Mouse (Mus musculus) heart, adult 9 months (tissue): Measurements from ENCODE around the gene Gskip.
A peak's percentile ranks its signal among the peaks of the same experiment; 100 is the strongest.

Source experiments
- DNase-seq, 2 experiments: peaks; one replicate each; pipeline ENCODE4 v3.0.0; 2022; ENCODE audit warnings: low spot score in 2 of 2

The Gskip gene

GRCm38 (mm10) chr12:105683933-105684901 is at the start of gene Gskip:
Gskip (plus strand) TSS chr12:105684829.
- peak; percentile 30 to 37 for DNase-seq

- no peak for DNase-seq
These were observed 48.1 kb upstream of the Gskip start for GRCm38 (mm10) chr12:105636551-105636950.

DNA sequence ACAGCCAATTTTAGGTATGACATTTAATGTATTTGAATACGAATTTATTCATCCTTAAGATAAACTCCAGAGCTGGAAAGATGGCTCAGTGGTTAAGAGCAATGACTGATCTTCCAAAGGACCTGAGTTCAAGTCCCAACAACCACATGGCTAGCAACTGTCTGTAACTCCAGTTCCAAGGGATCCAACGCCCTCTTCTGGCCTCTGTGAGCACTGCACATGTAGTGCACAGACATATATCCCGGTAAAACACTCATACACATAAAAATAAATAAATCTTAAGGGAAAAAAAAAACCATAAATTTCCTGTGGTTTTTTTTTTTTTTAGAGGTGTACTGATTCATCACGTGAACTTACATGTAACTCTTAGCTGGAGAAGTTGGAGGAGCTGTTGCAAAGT is 47.1 kb upstream of the Gskip start:
- DNase-seq = no peak

DNA sequence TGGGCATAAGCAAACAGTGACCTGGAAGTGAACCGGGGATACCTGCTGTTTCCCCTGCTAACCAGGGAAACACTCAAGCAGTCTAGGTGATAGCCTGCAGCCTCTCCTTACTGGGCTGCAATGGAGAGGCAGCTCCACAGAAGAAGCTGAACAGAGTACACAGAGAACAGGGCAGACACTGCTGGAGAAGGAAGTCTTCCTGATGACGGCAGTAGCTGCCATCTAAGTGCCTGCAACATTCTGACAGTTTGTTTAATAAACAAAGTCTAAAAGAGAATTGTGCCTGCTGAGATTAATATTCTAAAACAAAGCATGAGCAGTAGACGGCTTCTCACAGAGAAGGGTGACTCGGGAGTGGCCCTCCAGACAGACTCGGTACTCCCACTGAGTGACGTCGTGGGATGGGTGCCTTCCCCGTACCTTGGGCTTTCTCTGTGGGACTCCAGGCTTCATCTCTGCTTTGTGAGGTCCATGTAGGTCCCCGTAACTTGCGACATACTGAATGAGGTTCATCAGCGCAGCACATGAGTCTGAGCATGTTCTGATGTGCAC is 41.8 kb upstream of the Gskip start:
- no peak for DNase-seq

- no peak for DNase-seq
These were observed 28.8 kb upstream of the Gskip start for GRCm38 (mm10) chr12:105655850-105656249.

DNA sequence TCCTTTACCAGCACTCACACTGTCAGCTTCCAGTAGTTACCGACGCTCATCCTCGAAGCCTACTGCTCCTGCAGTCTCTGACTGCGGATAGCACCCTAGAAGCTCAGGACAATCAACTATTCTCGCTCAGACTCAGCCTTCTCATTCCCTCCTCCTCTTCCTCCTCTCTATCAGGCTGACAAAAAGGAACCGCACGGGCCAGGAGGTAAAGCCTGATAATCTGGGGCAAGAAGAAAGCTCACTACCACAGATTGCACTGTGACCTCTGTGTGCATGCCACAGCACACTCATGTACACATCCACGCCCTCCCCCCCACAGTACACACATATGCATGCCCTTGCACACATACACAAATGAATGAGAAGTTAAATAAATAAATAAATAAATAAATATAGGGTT is 8.4 kb upstream of the Gskip start:
- no peak for DNase-seq

GRCm38 (mm10) chr12:105678211-105678610 is 6.4 kb upstream of the Gskip start:
- DNase-seq = no peak

DNA sequence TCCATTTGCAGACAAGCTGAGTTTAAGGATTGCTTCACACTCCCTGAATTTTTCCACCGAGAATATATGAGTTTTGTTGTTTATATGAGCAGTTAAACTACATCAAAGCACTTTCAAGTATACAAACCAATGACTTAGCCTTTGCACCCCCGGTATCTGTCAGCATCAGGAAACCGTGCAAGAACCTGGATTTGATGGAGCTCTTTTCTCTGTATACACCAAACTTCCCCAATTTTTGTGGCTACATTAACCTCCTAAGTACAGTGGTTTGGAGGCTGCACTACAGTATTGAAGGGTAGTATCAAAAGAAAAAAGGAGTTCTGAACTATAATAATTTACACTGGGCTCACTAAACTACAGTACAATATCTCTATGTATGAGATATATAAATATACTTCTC is 5.9 kb upstream of the Gskip start:
- no peak for DNase-seq

- peak; percentile 95 for DNase-seq
These were observed 517 bp downstream of the Gskip start, which contains the start of gene Atg2b for GRCm38 (mm10) chr12:105685001-105685691. Atg2b (minus strand) TSS chr12:105685211.

DNA sequence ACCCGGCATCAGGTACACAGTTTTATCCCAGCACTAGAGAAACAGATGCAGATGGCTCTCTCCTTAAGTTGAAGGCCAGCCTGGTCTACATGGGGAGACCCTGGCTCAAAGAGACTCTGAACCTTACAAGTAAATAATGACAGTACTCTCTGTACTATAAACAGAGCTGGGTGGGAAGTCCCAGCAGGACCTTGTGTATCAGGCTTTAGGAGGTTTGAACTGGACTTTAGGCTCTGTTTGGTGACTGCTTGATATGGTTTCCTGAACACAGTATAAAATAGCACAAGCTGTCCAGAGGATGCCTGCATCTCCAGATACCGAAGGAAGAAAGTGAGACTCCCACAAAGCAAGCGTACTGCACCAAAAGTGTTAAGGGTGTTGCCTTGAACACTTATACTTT is 2.2 kb downstream of the Gskip start:
- DNase-seq = no peak

DNA sequence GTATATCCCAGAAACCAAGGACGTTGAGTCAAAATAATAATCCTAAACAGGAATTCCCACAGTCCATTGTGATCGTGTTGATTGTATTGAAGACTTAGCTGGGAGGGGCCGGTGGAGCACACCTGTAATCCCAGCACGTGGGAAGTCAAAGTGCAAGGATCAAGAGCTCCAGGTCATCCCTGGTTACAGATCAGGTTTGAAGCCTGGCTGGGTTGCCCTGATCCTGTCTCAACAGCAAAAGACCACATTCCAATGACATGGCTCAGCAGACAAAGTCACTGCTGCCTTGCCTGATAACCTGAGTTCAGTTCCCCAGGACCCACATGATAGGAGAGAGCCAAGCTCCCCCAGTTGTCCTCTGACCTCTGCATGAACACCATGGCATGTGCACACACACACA is 2.8 kb downstream of the Gskip start:
- DNase-seq = no peak

DNA sequence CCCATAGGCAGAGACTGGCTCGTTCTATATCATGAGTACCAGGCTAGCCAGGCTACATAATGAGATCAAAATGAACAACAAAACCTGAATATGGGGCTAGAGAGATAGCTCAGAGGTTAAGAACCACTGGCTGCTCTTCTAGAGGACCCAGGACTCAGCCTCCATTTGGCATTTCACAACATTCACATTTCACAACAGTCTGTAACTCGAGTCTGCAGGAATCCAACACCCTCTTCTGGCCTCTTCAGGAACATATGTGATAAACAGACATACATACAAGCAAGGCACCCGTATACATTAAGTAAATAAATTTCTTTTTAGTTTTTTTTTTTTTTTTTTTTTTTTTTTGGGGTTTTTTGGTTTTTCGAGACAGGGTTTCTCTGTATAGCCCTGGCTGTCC is 3.9 kb downstream of the Gskip start:
- DNase-seq = no peak

GRCm38 (mm10) chr12:105689435-105689834 is 4.8 kb downstream of the Gskip start:
- no peak for DNase-seq

DNA sequence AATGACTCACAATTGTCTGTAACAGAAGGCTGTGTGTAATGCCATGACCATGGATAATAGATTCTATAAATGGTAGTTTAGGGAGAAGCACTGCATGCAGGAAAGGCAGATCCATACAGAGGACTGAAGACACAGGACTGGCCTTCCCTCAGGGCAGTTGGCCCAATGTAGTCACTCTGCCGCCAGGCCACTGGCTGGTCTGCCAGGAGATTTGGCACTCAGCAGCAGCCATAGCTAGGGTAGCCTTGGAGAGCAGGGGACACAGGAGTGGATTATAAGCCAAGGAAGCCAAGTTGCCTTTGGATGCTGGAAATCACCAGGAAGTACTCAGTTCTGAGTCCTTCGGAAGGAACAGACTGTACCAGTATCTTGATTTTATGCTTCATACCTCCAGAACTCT is 9.4 kb downstream of the Gskip start:
- no peak for DNase-seq

DNA sequence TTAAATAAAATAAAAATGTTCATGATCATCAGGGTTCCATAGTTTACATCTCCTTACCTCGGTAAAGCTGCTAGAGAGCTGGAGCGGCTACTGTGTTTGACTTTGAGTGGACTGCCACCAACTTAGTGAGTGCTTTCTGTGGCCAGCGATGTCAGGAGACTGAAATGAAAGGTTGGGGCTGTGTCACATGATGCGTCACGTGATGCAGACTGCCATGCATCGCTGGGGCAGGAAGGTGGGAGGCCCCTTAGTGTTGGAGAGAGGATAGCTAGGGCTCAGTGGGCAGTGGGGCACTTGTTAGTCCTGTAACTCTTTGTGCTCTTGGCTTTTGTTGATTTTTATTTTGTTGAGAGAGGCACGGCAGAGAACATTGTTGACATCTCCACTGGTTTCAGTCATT is 11.2 kb downstream of the Gskip start:
- no peak for DNase-seq

DNA sequence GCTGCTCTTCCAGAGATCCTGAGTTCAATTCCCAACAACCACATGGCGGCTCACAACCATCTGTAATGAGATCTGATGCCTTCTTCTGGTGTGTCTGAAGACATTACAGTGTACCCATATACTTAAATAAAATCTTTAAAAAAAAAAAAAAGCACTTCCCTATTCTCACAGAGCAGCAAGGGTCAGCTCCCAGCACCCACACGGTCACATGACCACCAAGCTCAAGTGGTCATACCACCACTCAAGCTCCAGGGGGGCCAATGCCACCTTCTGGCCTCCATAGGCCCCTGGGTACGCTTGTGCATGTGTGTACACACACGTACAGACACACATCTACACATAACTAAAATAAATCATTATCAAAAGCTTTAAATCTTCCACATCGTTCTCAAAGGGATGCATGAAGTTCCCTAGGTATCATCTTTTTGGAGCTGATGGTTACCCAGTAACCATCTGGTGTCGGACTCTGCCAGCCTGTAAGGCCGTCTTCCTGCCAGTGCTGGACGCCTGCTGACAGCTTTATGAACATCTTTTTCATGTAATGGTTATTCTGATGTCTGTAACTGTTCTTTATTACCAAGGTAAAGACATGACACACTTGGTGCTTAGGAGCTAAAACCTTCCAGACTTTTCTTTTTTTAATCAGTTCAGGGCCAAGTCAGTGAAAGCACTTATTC is 12.6 kb downstream of the Gskip start:
- DNase-seq = no peak

DNA sequence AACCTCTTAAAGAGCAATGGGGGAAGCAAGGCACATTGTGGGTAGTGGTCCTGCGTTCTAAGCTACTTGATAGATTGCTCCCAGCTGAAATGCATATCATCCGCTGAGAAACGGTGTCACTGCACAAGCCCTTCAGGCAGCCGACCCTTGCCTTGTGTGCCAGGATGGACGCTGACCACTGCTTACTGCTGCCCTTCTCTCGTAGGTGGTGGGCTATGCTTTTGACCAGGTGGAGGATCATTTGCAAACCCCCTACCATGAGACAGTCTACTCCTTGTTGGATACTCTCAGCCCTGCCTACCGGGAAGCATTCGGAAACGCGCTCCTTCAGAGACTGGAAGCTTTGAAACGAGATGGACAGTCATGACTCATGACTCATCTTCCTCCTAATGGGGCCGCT is 15.8 kb downstream of the Gskip start:
- no peak for DNase-seq

GRCm38 (mm10) chr12:105705799-105706487 is 21.3 kb downstream of the Gskip start, which contains the start of gene Ak7:
Ak7 (plus strand) TSS chr12:105705976.
- peak; percentile 15 to 31 for DNase-seq

GRCm38 (mm10) chr12:105718616-105719015 is 34.0 kb downstream of the Gskip start:
- DNase-seq = no peak

DNA sequence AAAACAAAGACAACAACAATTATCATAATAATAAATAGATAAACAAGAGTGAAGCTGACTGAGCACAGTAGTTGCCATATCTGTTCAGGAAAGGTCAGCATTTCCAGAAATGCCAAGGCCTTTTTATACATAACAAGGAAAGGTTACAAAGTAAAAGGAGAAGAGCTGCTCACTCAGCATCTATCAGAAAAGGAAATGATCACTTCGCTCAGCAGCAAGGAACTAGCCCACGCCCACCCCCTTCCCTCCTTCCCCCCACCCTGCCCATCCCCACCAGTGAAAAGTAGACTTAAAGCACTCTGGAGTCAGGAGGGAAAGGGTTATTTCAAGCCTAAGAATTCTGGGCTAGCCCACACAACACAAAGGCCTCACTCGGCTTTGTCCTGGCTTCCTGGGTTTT is 35.6 kb downstream of the Gskip start:
- DNase-seq = no peak

DNA sequence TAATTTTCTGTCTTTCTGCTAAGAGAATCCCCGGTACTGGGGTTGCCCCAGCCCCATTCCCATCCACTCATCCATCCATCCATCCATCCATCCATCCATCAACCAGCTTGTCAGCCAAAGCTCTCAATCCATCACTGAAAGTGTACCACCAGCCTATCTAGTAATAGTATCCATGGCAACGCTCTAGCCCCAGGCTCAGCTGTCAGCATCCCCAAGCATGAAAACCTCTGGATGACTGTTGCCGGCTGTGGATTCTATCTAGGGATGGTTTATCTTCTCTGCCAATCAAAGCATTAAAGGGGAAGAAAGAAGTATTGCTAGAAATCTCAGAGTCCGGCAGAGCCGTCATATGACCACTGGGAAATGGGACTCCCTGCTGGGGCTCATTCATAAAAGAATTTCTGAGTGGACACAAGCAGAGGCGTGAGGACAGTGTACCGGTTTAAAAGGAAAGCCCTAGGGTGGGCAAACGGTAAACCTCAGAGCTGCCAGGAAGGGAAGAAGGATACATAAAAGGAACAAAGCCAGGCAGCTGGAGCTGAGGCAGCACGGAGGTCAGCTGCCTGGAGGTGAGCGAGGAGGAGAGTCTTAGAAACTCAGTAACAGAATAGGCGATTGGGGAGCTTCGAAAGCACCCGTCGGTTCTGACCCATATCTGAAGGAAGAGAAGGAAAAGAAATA is 37.0 kb downstream of the Gskip start:
- DNase-seq = no peak
